Mouse (Mus musculus) gastrocnemius, postnatal 4 days (tissue): ENCODE results near the gene Fryl. TPM values are rescaled to one million over a fixed set of nuclear protein-coding genes. Genes with fewer than 3 reads are reported as not detected.

Experiments
- DNase-seq, 2 experiments: peaks; one replicate each; pipeline ENCODE4 v3.0.0; 2021 to 2022; ENCODE audit warnings: low spot score in 2 of 2, mixed read lengths in 2 of 2
- total RNA-seq, 2 experiments: library from RNA; stranded (reverse); gene quantifications; 2 replicates each; pipeline ENCODE4 v1.2.3; 2021

Fryl gene
- total RNA-seq, 2 experiments from 2014 or later: 33.7 to 35.8 TPM

DNA sequence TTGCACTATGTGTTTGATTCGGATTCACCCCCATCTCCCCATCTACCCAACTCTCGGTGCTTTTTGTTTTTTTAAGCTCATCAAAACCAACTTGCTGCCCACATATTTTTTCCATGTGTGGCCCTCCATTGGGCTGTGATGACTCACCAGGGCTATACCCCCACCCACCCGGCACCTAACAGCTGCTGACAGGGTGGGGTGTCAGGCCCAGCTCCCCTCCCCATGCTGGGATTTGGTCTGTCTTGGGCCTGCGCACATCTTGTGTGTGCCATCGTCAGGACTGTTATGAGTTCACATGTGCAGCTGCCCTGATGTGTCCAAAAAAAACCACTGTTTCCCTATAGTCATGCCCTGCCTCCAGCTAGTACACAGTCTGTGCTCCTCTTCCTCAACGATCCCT lies 33.4 kb downstream of the Fryl start:
- no peak for DNase-seq

DNA sequence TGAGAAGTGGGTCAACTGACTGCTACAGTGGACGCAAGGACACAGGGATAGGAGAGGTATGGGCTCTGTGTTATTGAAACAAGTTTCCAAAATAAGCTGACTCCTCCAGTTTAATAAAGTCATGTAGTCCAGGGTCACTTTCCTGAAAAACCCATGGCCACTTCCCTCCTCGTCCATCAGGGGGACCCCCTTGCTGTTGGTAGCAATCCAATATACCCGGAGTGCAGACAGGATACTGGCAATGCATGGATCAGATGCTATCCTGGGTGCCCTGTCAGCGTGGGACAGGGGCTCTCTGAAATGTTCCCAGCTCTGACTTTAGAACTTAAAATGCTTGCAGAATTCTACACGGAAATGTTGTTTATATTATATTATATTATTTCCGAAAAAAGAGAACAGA lies 34.0 kb downstream of the Fryl start:
- DNase-seq: no peak

DNA sequence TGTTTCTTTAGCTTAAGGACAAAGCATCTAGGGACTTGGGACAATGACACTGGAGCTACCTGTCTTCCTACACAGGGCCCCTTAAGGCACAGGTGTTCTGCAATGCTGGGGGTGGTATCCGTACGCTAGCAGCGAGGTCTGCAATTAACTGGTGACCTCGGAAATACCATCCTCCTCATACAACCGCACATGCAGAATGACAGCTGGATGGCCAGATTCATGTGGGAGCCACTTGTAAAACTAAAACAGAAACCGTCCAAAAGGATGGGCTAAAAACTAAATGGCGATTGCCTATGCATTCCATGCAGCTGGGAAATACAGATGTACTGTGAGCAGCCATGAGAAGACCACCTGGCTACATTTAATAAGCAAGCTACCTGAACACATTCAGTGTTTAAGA lies 34.6 kb downstream of the Fryl start:
- DNase-seq: no peak

DNA sequence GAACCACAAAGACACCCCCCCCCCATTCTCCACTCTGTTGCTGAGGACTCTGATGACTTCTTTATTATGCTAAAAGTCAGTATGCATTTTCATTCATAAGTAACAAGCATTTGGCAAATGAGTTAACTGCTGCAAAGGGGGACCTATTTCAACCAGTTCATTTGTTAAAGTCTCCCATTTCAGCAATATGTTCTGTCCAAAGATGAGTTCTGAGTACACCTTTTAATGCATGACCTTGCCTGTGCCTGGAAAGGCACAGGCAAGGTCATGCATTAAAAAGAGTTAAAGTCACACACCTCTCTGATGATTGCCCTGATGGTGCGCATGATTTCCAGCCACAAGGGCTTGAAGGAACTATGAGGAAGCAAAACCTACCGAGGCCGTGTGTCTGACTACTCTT lies 36.7 kb downstream of the Fryl start:
- DNase-seq: no peak

DNA sequence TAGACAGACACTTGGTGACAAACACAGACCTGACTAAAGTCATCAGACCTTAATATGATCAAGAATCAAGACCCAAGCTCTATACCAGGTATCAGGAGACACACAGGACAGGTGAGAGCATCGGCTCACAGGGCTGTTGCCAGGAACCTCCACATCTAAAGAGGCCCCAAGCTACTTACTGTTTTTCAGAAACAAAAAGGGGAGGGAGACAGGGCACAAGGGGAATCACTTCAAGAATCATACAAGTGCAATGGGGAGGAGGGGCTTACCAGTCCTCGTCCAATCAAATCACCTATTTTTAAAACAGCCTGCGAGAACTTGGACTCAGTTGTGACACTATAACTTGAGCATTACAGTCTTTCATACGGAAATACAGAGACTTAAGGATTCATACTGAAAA lies 38.4 kb downstream of the Fryl start:
- no peak for DNase-seq

DNA sequence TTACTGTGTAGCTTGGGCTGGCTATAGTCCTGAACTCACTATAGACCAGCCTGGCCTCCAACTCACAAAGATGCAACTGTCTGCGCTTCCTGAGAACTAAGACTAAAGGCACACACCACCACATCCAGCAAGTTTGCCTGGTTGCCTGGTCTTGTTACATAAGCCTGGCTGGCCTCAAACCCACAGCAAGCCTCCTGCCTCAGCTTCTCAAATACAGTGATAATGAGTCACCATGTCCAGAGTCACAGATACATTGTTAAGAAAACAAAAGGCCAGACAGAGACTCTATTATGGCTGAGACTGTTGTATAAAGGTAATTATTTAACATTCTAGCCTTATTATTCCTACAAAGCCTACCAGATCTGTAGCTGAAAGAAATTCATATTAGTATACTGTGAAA lies 39.3 kb downstream of the Fryl start:
- no peak for DNase-seq

DNA sequence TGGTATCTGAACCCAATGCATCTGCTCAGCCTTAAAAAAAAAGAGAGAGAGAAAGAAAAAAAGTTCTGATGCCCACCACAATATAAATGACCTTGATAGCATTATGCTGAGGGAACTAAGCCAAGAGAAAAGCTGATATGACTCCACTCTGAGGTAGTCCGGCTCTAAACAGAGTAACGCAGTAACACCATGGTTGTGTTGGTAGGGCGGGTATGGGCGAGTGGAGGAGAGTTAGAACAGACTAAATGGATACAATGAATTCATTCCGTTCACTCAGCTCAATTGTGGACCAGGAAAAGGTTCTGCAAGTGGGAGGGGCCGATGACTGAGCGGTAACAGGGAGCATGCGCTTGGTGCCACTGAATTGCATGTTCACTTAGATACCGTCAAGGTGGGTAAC lies 40.4 kb downstream of the Fryl start:
- DNase-seq: no peak

DNA sequence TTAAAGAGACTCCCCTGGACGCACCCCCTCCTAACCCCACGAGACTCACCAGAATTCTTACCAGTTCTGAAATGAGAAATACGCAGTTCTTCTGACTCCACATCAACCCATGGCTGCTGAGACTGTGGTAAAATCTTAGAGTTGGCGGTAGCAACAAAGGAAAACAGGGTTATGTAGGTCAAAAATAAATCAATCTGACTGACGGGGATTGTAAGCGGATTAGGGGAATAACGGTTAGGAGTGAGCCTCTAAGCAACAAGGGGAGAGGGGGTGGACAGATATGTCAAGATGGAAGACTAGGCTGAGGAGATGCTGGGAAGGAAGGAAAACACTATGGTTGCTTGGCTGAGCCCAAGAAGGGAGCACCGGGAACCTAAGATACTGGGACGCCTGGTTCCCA lies 44.0 kb downstream of the Fryl start:
- DNase-seq: no peak

DNA sequence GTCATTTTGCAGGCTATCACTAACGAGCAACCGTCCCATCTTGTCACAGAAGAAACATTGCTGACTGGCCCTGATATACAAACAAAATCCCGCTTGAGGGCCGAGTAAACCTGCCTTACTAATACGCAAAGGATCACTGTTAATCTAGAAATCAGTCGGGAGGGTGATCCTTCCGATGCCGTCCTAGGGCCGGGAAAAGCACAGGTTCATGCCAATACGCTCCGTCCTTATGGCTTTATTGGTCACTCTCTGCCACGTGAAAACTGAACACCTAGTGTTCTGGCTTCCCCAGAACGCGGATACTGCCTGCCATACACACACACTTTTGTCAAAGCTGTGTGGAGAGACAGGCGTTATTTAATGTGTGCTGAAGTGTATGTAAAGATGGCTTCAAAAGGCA lies 44.5 kb downstream of the Fryl start:
- DNase-seq: no peak

DNA sequence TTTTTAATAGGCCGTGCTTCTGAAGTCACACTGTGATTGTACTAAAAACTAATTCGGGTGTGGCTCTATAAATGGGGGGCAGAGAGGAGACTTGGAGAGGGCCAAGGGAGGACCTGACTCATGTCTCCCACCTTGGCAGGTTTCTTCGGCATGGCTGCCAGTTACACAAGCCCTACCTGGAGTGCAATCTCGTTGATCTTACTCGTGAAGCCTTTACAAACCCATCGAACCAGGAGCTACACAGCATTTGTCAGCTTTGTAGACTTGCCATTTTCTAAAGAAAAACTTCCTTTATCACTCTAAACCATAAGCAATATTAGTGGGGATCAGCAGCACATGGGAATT lies 45.5 kb downstream of the Fryl start:
- no peak for DNase-seq

DNA sequence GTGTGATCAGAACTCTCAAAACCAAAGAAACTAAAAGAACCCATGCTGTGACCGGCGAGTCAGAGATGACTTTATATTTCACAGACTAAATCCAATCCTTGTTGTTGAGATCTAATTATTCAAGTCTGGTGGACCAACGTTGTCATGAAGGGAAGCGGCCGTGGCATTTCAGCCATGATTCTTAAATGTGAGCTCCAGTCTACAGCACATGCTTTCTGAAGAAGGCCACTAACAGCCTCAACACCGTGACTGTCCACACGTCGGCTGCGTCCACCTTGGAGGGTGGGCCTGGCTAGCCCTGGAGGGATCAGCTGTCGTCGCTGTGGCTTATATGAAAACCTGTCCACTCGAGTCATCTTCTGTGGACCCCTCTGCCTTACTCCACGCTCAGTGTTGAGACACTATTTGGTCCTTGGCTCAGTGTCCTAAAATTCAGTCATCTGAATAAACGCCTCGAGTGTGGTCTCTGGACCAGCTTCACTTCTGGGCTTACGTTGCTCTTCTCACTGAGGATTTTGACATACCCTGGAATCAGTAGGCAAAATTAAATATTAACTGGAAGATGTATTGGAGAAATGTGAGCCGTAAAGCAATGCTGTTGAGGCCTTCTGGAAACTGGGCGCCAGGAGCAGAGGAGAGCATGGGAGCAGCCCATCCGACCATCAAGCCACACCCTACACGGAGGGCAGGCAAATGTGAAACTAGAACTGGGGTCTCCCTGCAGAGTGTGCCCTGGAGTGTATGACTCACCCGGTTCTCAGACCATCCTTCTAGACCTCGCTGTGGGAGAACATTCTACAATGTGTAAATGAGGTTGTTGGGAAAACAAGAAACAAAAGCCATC lies 46.1 kb downstream of the Fryl start:
- no peak for DNase-seq

DNA sequence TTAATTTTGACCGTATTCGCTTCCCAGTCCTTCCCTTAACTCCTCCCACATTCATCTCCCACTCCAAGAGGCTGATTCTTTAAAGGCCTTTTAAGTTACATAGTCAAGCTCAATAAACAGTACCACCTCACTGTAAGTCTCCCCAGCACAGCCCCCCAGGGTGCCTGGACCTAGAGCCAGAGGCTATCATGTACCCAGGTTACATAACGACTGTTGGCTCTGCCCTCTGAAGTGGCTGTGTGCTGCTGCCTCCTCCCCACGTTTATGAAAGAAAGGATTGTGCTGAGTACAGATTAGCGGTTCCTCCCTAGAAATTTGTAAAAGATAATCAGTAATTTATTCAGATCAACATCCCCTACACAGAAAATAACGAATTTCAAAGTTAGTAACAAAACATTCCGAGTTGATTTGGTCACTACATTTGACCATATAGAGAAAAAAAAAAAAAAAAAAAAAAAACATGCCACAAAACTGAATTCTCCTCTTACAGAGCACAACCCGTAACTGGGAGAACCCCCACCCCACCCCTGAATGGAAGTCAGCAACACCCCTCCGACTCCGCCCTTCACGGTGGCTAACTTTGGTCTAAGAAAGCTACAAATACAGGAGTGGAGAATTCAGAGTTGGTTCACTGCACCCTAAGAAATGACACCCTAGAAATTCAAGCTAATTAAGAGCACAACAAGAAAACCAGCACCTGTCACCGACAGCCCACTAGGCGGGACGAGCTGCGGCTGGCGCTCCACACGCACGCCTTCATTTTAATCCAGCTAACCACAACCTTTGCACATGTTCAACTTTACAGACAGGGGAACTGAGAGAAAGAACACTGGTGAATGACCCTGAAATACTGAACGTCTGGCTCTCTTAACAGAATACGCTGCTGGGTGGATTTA lies 47.0 kb downstream of the Fryl start:
- no peak for DNase-seq

DNA sequence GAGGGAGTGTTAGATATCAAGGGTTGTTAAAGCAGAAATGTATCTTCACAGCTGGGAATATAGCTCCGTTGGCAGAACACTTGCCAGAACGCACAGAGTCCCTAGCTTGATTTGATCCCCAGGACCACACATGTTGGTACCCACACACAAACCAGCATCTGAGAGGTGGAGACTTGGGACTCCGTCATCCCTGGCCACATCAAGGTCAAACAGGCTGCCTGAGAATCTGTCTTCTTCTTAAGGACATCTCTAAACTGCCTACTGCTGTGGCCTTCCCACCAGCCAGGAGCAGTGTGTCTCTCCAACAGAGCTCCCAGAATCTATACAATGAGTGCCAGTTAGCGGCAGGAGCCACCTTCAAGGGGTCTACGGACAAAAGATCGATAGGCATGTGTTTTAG lies 47.8 kb downstream of the Fryl start:
- no peak for DNase-seq

DNA sequence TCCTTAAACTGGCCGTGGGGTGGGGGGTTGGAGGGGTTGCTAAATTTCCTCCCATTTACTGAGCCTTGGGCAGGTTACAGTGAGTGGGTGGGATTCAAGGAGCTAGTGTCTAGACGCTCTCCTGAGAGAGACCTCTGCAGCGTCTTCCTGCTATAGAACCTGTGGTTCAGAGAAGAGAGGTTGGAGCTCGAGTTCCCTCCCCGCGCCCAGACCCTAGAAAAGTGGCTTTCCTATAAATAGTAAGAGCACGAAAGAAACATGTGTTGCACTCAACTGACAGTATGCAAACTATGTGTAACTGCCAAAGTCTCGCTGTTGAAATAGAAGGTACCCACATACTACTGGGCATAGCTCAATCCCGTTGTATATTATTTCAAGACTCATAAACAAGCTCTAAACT lies 49.7 kb downstream of the Fryl start:
- no peak for DNase-seq

DNA sequence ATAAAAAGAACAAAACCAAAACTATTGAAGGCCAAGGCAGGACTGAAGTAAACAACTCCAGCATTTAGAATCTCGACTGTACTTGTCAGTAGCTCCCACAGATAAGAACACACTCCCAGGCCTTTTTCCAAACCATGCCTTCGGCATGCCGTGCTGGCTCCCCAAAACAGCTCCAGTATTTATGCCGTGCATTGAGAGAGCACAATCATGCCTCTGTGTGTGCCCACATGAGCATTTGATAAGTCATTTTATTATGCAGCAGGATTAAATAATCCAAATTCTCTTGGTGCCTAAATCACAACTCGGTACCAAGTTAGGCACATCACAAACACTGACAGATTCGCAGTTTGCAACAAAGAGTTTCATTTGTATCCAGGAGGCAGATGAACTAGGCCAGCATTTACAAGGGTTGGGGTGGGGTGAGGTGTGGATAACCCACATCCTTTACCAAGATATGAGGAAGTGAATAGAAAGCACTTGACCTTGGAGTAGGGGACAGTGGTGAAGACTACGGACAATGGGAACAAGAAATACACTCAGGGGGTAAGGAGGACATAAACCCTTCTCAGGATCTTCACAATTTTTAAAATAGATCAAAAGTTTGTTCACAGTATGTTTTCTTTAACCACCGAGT lies 50.3 kb downstream of the Fryl start:
- no peak for DNase-seq

DNA sequence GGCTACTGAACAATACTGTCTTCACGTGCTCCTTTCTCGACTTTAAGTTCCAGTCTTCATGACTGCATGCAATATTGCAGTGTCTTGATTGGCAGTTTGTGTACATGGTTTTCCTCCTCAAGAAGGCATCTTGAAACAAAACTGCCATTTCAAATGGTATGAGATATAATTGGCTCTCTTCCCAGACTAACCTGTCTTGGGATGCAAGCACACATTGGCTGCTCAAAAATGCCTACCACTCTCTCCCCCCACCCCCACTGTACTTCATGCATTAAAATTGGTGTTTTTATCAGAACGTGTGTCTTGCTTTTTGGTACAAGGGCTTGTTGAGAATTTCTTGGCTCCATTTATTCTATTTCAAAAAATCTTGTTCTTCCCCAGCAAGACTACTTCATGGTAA lies 51.4 kb downstream of the Fryl start:
- no peak for DNase-seq

DNA sequence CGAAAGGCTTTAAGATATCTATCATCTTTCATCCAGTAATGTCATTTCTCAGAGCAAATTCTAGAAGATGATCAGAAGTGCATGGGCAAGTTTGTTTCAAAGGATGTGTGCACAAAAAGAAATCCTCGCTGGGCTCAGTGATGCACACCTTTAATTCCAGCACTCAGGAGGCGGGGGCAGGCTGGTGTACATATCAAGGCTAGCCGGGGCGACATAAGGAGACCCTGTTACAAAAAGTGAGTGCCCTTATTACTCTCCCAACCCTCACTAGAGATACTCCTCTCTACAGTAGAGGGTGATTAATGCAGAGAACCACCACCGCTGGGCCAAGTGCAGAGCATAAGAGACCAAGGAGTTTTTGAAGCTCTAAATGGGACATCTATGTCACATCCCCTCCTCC lies 53.9 kb downstream of the Fryl start:
- no peak for DNase-seq

DNA sequence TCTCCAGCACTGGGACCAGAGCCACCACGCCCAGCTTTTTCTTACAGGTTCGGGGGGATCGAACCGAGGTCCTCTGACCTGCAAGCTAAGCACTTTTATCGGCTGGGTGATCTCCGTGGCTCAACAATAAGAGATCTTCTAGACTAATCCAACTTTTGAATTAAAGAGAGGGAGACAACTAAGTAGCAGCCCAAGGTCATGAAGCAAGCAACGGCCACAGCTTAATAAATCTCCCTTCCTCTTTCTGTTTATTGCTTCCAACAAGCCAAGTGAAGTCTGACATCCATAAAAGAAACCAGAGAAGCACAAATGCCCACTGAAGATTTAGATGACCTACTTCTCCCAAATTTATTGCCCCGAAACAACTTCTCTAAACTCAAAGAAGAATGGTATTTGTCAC lies 54.3 kb downstream of the Fryl start:
- DNase-seq: no peak

DNA sequence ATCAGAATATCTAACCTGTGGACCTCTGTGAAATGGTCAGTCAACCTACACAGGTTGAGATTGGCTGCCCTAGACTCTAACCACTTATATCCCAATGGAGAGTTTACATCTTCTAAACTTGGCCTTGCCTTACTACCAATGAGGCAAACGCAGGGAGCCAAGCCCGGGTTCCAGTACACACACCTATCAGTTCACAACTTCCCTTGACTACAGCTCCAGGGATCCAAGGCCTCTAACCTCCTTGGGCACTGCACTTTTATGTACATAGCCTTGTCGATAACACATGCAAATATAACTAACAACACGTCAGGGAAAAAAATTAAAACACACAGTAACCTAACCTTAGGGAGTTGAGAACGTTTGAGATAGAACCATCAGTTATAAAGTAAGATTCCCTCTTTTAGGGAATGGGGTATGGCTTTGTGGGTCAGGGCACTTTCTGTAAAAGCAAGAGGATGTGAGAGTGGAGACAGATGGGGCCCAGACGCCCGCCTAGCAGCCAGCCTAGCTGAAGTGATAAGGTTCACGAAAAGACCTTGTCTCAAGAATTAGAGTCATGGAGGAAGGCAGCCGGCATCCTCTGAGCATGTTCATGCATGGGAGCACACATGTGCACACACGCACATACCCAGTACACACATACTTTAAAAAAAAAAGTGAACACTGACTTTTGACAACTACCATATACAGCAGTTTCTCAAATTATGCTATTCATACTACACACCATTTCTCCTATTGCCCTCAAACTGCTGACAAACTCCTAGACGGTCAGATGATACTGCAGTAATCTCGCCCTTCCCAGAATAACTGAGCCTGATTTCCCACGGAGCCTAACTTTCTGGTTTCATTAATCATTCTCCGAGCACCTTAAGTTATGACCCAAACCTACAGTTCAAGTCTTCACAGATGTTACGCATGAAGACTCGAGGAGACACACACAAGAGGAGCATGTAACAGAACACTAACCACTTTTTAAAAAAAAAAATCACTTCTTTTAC lies 55.7 kb downstream of the Fryl start:
- DNase-seq: no peak

DNA sequence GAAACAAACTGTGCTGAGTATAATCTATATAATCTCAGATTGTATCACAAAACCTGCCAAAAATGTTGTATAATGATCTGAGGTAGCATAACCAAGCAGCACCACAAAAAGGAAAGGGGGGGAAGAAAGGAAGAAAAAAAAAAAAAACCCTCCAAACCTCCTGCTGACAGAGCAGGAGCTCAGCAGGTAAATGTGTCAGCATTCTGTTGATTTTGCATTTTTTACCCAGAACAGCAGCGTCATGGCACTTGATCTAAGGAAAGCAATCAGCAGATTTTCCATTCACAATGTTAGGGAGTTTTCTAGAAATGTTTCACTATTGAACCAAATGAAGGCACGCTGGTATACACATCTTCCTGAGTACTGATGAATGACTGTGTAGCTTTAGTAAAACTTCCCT lies 56.8 kb downstream of the Fryl start:
- no peak for DNase-seq

DNA sequence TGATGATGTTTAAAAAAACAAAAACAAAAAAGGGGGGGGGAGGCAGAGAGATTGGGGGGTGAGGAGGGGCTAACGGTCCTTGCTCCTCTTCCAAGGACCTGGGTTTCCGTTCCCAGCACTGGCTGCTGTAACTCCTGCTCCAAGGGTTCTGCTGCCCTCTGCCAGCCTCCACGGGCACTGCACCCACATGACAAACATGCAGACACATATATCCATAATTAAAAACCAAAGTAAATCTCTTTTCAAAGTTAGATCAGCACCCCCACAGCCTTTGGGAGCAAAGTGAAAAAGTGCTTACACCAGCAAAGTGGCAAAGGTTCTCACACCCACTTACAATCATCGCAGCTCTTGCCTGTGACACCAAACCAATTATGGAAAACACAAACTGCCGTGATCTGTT lies 57.7 kb downstream of the Fryl start:
- DNase-seq: no peak
